Mouse (Mus musculus) CH12.LX (cell line): ENCODE data around the gene Asprv1.

Experiments used
- CTCF ChIP-seq, 2 experiments: IDR thresholded peaks in 1 of 2; conservative IDR thresholded peaks in 1 of 2; 2 replicates each; pipeline ENCODE4 v1.5.1; 2011 to 2012; ENCODE audit warnings: low read depth in 2 of 2, low read length in 2 of 2, improper control_type of control experiment in 1 of 2, inconsistent platforms in 1 of 2, mild to moderate bottlenecking in 1 of 2, moderate library complexity in 1 of 2
- E2F4 ChIP-seq: IDR thresholded peaks from 2 replicates; pipeline ENCODE4 v1.6.1; 2011; ENCODE audit warnings: low read depth, low read length, improper control_type of control experiment; ENCODE audit not compliant: insufficient replicate concordance
- EP300 ChIP-seq: IDR thresholded peaks from 2 replicates; pipeline ENCODE4 v1.6.1; 2011; ENCODE audit warnings: low read length, improper control_type of control experiment
- ETS1 ChIP-seq: conservative IDR thresholded peaks from 2 replicates; pipeline ENCODE4 v1.6.1; 2012; ENCODE audit warnings: low read depth, mild to moderate bottlenecking, inconsistent platforms, low read length, improper control_type of control experiment, moderate library complexity
- GABPA ChIP-seq: IDR thresholded peaks from 2 replicates; pipeline ENCODE4 v1.6.1; 2012; ENCODE audit warnings: low read depth, low read length, improper control_type of control experiment, inconsistent platforms; ENCODE audit not compliant: insufficient replicate concordance
- HCFC1 ChIP-seq: IDR thresholded peaks from 2 replicates; pipeline ENCODE4 v1.6.1; 2012; ENCODE audit warnings: low read depth, mild to moderate bottlenecking, inconsistent platforms, low read length, improper control_type of control experiment
- JUND ChIP-seq: conservative IDR thresholded peaks from 2 replicates; pipeline ENCODE4 v1.6.1; 2011; ENCODE audit warnings: low read depth, low read length, improper control_type of control experiment
- MAX ChIP-seq: IDR thresholded peaks from 2 replicates; pipeline ENCODE4 v1.6.1; 2011; ENCODE audit warnings: low read length, improper control_type of control experiment
- NELFE ChIP-seq: IDR thresholded peaks from 2 replicates; pipeline ENCODE4 v1.6.1; 2011; ENCODE audit warnings: low read depth, low read length, improper control_type of control experiment
- POLR2A ChIP-seq: IDR thresholded peaks from 2 replicates; pipeline ENCODE4 v1.6.1; 2011; ENCODE audit warnings: low read depth, mild to moderate bottlenecking, improper control_type of control experiment, low read length
- POLR2AphosphoS2 ChIP-seq: IDR thresholded peaks from 2 replicates; pipeline ENCODE4 v1.6.1; 2011; ENCODE audit warnings: low read depth, low read length, improper control_type of control experiment
- SIN3A ChIP-seq: IDR thresholded peaks from 2 replicates; pipeline ENCODE4 v1.6.1; 2012; ENCODE audit warnings: low read length, improper control_type of control experiment, inconsistent platforms
- USF2 ChIP-seq: conservative IDR thresholded peaks from 2 replicates; pipeline ENCODE4 v1.6.1; 2011; ENCODE audit warnings: low read depth, low read length, improper control_type of control experiment
- ZNF384 ChIP-seq: IDR thresholded peaks from 2 replicates; pipeline ENCODE4 v1.6.1; 2012; ENCODE audit warnings: low read depth, low read length, improper control_type of control experiment, inconsistent platforms

GRCm38 (mm10) chr6:86665076-86665475 is 37.1 kb downstream of the Asprv1 start:
- TF ChIP-seq HCFC1 (no peak), CTCF (conservative IDR thresholded peaks at IDR 0.05 in 1 of 2, IDR thresholded peaks at IDR 0.05 in 1 of 2; ENCODE audit: low read depth in 2 of 2, low read length in 2 of 2) (no peak), EP300 (no peak), JUND (no peak), ETS1 (no peak), ZNF384 (no peak), POLR2AphosphoS2 (no peak), GABPA (no peak), SIN3A (no peak), USF2 (no peak), POLR2A (no peak), NELFE (no peak), MAX (no peak), E2F4 (no peak)
